Mouse (Mus musculus): ENCODE measurements around the gene Peli2. TPM values are rescaled to one million over a fixed set of nuclear protein-coding genes. Genes with fewer than 3 reads are reported as not detected.

Gene Peli2
- polyA plus RNA-seq, 1 experiment from 2014 or later: 16.0 TPM

DNA sequence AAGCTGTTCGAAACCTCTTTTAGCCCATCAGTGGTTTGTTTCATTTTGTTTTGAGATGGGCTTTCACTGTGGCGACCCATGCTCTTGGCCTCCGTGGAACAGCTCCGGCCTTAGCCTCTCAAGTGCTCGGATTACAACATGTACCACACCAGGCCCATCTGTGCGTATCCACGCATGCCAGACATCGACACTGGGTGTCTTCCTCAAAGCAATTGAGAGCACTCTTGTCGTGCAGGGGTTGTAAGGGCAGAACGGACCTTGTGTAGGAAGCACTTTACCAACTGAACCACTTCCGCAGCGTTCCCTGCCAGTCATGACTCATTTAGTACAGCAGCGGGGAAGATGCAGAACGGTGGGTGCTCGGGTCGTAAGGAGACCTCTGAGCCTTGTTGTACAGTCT, 78.3 kb downstream of the Peli2 start:
- ATAC-seq (ENCODE audit: insufficient read depth): no peak
- 48% methylated on average over 16 of the region's 16 CpGs for WGBS
- no peak for TF ChIP-seq CTCF (IDR thresholded peaks at IDR 0.05; ENCODE audit: low read depth)
- H3K9me3 ChIP-seq (ENCODE audit: low read depth, low read length): no peaks in the 10 kb centered on the region
- peak overlapping the region; percentile 31; the same call in 1 of the 2 replicates for H3K4me2 ChIP-seq
- H3K27ac ChIP-seq (ENCODE audit: low read depth): peak overlapping the region; percentile 59; the same call in 1 of the 2 replicates
- no peak overlapping the region for H3K4me3 ChIP-seq (ENCODE audit: low read depth, low read length)
- H3K4me1 ChIP-seq (ENCODE audit: insufficient read depth): peaks cover 43% of the 10 kb centered on the region
- peak; percentile 38 for DNase-seq
- no peaks in the 10 kb centered on the region for H3K36me3 ChIP-seq (ENCODE audit: insufficient read depth)
- H3K9ac ChIP-seq: no peak overlapping the region
- no peaks in the 10 kb centered on the region for H3K27me3 ChIP-seq (ENCODE audit: insufficient read depth, low read length)

DNA sequence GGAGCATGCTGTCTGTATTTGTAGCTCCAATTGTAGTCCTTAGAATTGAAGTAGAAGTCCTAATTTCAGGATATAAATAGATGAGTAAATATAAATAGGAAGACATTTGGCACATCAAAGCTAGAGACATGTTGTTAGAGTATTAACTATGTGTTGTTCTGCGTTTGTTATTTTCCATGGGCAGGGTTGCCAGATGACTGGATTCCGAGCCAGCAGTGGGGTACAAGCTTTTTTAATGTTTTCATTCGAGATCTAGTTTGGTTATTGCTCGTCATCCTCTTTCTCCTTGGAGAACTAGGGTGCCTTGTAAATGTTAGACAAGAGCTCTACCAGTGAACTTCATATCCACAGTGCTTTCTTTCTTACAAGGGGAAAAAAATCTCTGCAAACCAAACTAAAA, 78.9 kb downstream of the Peli2 start:
- no peak overlapping the region for H3K4me2 ChIP-seq
- TF ChIP-seq CTCF (IDR thresholded peaks at IDR 0.05; ENCODE audit: low read depth): no peak
- no peak for ATAC-seq (ENCODE audit: insufficient read depth)

DNA sequence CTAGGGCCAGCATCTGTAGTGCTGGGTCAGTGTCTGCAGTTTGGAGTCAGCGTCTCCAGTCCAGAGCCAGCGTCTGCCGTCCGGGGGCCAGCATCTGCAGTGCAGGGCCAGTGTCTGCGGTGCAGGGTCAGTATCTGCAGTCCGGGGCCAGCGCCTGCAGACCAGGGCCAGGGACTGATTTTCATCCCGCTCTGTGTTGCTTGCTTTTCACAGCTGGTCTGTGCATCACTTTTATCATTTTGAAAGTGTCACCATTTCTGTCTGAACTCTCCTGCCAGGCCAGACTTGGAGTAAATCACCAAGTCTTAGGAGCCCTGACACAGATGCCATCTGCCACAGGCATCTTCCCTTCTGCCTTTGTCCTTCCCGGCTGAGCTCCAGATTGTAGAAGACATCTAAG, 79.7 kb downstream of the Peli2 start:
- H3K9me3 ChIP-seq (ENCODE audit: low read depth, low read length): no peaks in the 10 kb centered on the region
- DNase-seq: no peak
- no peak overlapping the region for H3K4me2 ChIP-seq
- H3K4me1 ChIP-seq (ENCODE audit: insufficient read depth): peaks cover 47% of the 10 kb centered on the region
- no peak for TF ChIP-seq CTCF (IDR thresholded peaks at IDR 0.05; ENCODE audit: low read depth)
- ATAC-seq (ENCODE audit: insufficient read depth): no peak
- H3K4me3 ChIP-seq (ENCODE audit: low read depth, low read length): no peak overlapping the region
- WGBS: 71% methylated on average over 9 of the region's 9 CpGs
- H3K36me3 ChIP-seq (ENCODE audit: insufficient read depth): no peaks in the 10 kb centered on the region
- no peaks in the 10 kb centered on the region for H3K27me3 ChIP-seq (ENCODE audit: insufficient read depth, low read length)
- no peak overlapping the region for H3K9ac ChIP-seq
- peak overlapping the region; percentile 37; the same call in 1 of the 2 replicates for H3K27ac ChIP-seq (ENCODE audit: low read depth)

More for the DNA sequence above, 78.9 kb downstream of the Peli2 start:
- no peaks in the 10 kb centered on the region for H3K36me3 ChIP-seq (ENCODE audit: insufficient read depth)
- H3K9me3 ChIP-seq (ENCODE audit: low read depth, low read length): no peaks in the 10 kb centered on the region
- no peak overlapping the region for H3K4me3 ChIP-seq (ENCODE audit: low read depth, low read length)
- no peak overlapping the region for H3K9ac ChIP-seq
- peaks cover 43% of the 10 kb centered on the region for H3K4me1 ChIP-seq (ENCODE audit: insufficient read depth)
- peak overlapping the region; percentile 37; the same call in 1 of the 2 replicates for H3K27ac ChIP-seq (ENCODE audit: low read depth)
- DNase-seq: peak; percentile 56
- no peaks in the 10 kb centered on the region for H3K27me3 ChIP-seq (ENCODE audit: insufficient read depth, low read length)
- 49% methylated on average over 4 of the region's 4 CpGs for WGBS

DNA sequence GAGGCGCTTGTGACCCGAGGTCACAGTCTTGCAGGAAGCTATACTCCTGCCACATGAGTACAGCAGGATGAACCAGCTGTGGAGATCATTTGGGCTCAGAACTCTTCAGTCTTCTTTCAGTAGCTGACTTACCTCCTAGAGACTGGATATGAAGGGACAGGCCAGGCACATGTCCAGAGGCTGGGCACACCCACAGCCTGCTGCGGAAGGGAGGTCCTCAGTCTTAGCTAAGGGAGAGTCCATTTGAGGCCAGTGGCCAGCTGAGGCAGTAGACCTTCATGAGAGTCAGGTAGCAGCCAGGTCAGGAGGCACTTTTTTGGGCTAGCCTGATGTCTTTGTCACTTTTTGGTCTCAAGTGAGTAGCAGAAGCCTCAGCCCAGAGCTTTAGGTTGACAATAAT, 80.2 kb downstream of the Peli2 start:
- no peak for ATAC-seq (ENCODE audit: insufficient read depth)
- WGBS: 72% methylated on average over 3 of the region's 3 CpGs
- H3K9ac ChIP-seq: no peak overlapping the region

DNA sequence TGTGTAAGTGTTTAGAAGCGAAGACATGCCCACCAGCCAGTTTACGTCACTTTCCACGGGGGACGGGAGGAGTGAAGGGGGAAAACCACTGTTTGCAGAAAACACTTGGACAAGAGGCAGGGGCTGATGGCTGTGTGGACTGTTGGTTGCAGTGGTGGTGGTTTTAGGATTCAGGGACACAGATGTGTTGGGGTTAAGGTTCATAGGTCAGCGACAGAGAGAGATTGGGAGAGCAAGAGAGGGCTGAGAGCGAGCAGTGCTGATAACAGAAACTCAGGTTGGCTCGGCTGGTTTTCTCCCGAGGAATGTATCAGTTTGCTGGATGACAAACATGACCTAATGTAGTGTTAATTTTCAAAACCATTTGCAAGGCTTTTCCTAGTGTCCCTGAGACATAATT, 80.8 kb downstream of the Peli2 start:
- Histone ChIP-seq H3K9me3 (ENCODE audit: low read depth, low read length) (no peaks in the 10 kb centered on the region), H3K36me3 (ENCODE audit: insufficient read depth) (no peaks in the 10 kb centered on the region), H3K4me1 (ENCODE audit: insufficient read depth) (peaks cover 51% of the 10 kb centered on the region), H3K27me3 (ENCODE audit: insufficient read depth, low read length) (no peaks in the 10 kb centered on the region), H3K27ac (ENCODE audit: low read depth) (no peak overlapping the region), H3K9ac (no peak overlapping the region), H3K4me2 (no peak overlapping the region), H3K4me3 (ENCODE audit: low read depth, low read length) (no peak overlapping the region)
- no peak for TF ChIP-seq CTCF (IDR thresholded peaks at IDR 0.05; ENCODE audit: low read depth)
- 53% methylated on average over 8 of the region's 8 CpGs for WGBS
- DNase-seq (no peak), ATAC-seq (ENCODE audit: insufficient read depth) (no peak)

More for the DNA sequence above, 80.2 kb downstream of the Peli2 start:
- Histone ChIP-seq H3K4me2 (no peak overlapping the region), H3K27ac (ENCODE audit: low read depth) (no peak overlapping the region), H3K36me3 (ENCODE audit: insufficient read depth) (no peaks in the 10 kb centered on the region), H3K27me3 (ENCODE audit: insufficient read depth, low read length) (no peaks in the 10 kb centered on the region), H3K4me1 (ENCODE audit: insufficient read depth) (peaks cover 47% of the 10 kb centered on the region), H3K9me3 (ENCODE audit: low read depth, low read length) (no peaks in the 10 kb centered on the region), H3K4me3 (ENCODE audit: low read depth, low read length) (no peak overlapping the region)
- no peak for TF ChIP-seq CTCF (IDR thresholded peaks at IDR 0.05; ENCODE audit: low read depth)
- no peak for DNase-seq

DNA sequence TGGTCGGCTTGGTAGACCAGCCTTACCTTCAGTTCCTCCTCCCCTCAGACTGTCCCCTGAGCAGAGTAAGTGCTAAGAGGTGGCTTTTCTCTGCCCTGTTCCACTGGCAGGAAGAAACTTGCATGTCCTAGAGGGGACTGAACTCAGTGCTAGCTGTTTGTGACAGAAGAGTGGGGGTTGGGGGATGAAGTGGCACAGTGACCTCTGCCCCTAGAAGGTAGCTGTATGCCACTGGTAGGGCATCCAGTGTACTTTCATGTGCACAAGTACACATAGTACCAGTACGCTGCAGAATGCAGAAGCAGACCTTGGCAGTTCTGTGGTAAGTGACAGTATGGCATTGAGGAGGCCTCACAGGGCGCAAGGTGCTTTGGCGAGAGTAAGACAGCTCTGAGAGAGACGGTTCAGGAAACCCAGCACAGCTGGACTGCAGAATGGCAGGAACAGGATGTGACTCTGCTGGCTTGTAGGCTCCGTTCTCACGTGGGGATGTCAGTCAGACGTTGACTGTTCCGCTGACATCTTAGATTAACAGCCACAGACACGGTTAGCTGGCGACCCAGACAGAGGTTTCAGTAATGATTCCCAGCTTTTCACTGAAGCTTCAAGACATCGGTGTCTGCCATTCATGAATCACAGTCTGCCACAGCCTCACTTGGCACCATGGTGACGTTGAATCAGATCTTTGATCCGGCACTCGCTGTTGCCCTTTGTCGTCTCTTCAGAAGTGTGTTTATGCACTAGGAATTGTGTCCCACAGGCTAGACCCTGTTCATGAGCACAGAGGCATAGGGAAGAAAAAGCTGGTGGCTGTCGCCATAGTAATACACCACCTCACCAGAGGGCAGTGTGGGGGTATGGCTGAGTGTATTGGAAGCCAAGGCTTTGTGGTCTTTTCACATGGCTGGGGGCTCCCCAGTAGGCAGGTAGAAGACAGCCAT, 81.7 kb downstream of the Peli2 start:
- DNase-seq (peak; percentile 60), ATAC-seq (ENCODE audit: insufficient read depth) (no peak)
- 58% methylated on average over 17 of the region's 17 CpGs for WGBS
- peaks cover 53% of the 10 kb centered on the region for H3K4me1 ChIP-seq (ENCODE audit: insufficient read depth)
- H3K27me3 ChIP-seq (ENCODE audit: insufficient read depth, low read length): no peaks in the 10 kb centered on the region
- no peak overlapping the region for H3K27ac ChIP-seq (ENCODE audit: low read depth)
- no peaks in the 10 kb centered on the region for H3K9me3 ChIP-seq (ENCODE audit: low read depth, low read length)
- H3K4me3 ChIP-seq (ENCODE audit: low read depth, low read length): no peak overlapping the region
- H3K4me2 ChIP-seq: no peak overlapping the region
- H3K9ac ChIP-seq: no peak overlapping the region
- H3K36me3 ChIP-seq (ENCODE audit: insufficient read depth): no peaks in the 10 kb centered on the region
- TF ChIP-seq CTCF (IDR thresholded peaks at IDR 0.05; ENCODE audit: low read depth): peak; percentile 28; the same call in 1 of the 2 replicates

DNA sequence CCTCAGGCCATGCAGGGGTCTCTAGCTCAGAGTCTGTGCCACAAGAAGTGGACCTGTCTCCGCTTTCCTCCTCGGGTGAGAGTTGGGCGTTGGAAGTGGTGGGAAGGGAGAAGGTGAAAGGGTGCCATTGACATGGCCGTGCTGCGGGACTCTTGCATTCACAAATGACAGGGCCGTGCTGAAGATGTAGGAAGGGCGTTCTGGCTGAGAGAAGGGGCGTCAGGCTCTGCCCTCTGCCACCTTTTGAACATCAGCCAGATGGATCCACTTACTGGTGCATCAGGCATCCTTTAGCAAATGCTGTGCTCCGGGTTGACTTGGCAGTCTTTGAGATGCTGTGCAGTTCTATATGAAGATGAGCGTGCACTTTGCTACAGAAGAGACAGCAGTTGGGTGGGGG, 84.4 kb downstream of the Peli2 start:
- ATAC-seq (ENCODE audit: insufficient read depth) (no peak), DNase-seq (peak; percentile 27)
- Histone ChIP-seq H3K9ac (no peak overlapping the region), H3K4me1 (ENCODE audit: insufficient read depth) (peaks cover 47% of the 10 kb centered on the region), H3K36me3 (ENCODE audit: insufficient read depth) (no peaks in the 10 kb centered on the region), H3K4me2 (no peak overlapping the region), H3K4me3 (ENCODE audit: low read depth, low read length) (no peak overlapping the region), H3K9me3 (ENCODE audit: low read depth, low read length) (no peaks in the 10 kb centered on the region), H3K27me3 (ENCODE audit: insufficient read depth, low read length) (no peaks in the 10 kb centered on the region), H3K27ac (ENCODE audit: low read depth) (no peak overlapping the region)
- WGBS: 52% methylated on average over 10 of the region's 10 CpGs
- TF ChIP-seq CTCF (IDR thresholded peaks at IDR 0.05; ENCODE audit: low read depth): no peak
